Mouse (Mus musculus) liver, adult (tissue): ENCODE data around the gene Eml2.

ENCODE experiments used
- GATA4 ChIP-seq: IDR thresholded peaks from 2 replicates; pipeline ENCODE4 v1.6.1; 2014; ENCODE audit warnings: mild to moderate bottlenecking, low read length; ENCODE audit not compliant: insufficient replicate concordance

Gene Eml2

DNA sequence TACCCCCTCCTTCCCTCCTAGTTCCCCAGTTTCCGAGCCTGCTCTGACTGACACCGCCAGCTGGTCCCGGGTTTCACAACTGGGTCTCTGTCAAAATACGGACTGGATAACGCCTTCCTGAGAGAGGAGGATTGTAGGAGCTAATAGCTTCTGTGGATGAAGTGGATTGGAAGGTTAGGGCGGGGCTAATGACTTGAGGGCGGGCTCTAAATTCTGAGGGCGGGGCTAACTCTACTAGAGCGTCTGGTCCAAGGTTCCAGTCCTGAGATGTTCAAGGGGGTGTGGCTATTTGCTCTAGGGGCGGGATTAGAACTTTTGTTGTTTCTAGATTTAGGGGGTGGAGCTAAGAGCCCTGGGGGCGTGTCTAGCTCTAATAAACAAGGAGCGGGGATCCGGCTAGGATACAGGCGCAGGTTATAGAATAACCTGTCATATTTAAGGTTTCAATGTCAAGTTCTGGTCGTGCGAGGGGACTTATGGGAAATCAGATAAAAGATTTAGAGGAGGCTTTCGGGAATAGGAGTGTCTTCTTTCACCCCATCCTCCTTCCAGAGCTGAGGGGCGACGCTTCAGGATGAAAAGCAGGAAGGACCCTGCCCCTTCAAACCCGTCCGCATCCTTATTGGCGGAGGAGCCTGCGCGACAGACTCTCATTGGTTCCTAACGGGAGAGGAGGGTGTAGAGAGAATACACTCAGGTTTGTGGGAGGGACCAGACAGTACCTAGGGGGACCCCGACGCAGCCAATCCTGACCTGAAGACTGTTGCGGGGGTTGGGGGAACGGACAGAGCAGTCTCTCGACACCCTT is at the start of gene Eml2:
TSS of gene Eml2 (plus strand) at position 714 of the 808 bp plus-strand sequence.
- TF ChIP-seq GATA4, result no peak

DNA sequence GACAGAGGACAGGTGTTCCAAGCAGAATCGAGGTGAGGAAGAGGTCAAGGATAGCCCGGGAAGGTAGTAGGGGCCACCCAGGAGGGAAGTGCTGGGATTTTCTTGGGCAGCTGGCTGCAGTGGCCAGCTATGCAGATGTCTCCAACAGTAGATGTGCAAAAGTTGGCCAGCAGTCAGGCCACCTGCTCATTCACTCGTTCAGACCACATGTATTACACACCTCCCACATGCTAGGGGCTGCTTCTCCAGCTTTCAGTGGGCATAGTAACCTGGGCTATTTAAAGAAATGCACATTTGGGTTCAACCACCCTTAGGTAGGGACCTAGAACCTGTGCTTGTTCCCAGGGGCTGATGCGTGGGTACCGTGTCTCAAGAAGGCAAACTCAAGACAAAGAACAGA is 48.5 kb upstream of the Eml2 start:
- TF ChIP-seq GATA4, result no peak

DNA sequence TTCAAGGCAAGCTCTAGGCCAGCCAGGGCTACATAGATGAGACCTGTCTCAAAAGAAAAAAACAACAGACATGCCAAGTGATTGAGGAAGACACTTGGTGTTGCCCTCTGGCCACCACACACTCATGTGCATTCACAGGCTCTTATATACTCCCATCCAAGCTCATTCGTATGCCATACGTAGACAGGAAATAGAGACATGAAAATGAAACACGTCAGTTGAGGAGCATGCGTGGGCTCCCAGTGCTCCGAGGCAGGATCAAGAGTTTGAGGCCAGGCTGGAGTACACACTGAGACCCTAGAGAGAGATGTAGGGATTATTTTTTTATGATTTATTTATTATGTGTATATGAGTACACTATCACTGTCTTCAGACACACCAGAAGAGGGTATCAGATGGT is 46.8 kb upstream of the Eml2 start:
- TF ChIP-seq GATA4, result no peak

GRCm38 (mm10) chr7:19130657-19131056 is 45.6 kb upstream of the Eml2 start:
- no peak for TF ChIP-seq GATA4

- no peak; the same call in 1 of the 2 replicates for TF ChIP-seq GATA4
These were observed 44.8 kb upstream of the Eml2 start for GRCm38 (mm10) chr7:19131324-19131848.

DNA sequence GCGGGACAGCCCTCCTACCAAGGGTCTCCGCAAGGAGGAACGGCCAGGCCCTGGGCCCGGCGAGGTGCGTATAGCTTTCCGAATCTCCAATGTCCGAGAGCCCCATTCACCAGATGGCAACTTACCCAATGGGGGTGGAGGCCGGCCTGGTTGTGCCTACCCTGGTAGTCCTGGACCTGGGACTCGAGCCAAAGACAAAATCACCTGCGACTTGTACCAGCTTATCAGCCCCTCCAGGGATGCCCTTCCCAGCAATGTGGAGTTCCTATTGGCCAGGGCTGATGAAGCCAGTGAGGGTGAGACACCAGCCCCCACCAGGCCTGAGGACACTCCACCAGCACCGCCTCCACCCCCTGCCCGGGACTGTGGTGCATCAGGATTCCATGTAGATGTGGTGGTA is 40.1 kb upstream of the Eml2 start:
- no peak for TF ChIP-seq GATA4

- TF ChIP-seq GATA4, result no peak
These were observed 39.4 kb upstream of the Eml2 start for GRCm38 (mm10) chr7:19136673-19137334.

GRCm38 (mm10) chr7:19137380-19137779 is 38.8 kb upstream of the Eml2 start:
- no peak for TF ChIP-seq GATA4

- TF ChIP-seq GATA4, result no peak
These were observed 29.4 kb upstream of the Eml2 start for GRCm38 (mm10) chr7:19146793-19147192.

GRCm38 (mm10) chr7:19147497-19148045 is 28.6 kb upstream of the Eml2 start:
- TF ChIP-seq GATA4, result no peak

DNA sequence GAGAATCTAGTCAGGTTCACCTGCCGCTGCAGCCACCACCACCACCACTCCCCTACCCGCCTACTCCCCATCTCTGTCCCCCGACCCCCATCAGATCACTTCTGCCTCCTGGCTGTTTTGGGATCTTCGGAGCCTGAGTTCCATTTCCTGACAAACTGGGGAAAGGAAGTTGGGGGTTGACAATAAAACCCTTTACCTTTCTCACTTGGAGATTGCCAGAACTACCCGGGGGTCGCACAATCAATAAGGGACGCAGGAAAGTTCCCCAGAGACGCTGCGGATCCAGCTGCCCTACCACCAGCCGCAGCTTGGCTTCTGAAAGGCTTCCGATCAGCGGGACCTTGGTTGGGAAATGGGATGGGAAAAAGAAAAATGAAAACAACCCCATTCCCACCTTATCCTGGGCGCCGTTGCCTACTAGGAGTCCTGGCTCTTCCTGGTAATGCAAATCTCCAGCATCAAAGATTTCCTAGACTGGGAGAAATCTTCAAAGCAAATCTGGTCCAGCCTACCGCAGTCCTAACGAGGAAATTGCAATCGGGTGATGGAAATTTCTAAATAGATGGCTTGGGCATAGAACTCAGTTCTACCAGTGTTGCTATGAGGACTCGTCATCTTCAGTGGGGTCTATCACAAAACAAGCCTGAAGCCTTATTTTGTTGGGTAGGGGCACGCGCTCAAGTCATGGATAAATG is 27.9 kb upstream of the Eml2 start:
- no peak for TF ChIP-seq GATA4

- no peak for TF ChIP-seq GATA4
These were observed 27.2 kb upstream of the Eml2 start, which contains the start of gene Qpctl for GRCm38 (mm10) chr7:19148875-19149541. TSS of gene Qpctl (minus strand) at chr7:19149291.

GRCm38 (mm10) chr7:19149626-19150025 is 26.6 kb upstream of the Eml2 start, which contains the start of gene Snrpd2:
TSS of gene Snrpd2 (plus strand) at chr7:19149722.
- TF ChIP-seq GATA4, result no peak

DNA sequence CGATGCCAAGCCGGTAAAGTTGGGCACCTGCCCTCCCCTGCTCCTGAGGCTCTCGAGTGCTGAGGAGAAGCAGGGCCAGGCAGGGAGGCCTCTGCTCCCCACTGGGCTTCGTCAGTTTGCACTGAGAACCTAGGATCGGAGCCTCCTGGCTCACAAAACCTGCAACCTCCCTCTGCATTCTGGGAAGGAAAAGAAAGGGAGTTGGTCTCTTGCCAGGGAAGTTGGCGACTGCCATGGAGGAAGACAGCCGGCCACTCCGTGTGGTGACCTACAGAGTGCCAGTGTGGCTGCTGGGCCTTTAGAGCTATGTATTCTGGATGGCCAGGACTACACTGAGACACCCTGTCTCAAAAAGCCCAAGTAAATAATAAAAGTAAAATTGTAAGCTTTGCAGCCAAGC is 21.4 kb upstream of the Eml2 start:
- TF ChIP-seq GATA4, result no peak

GRCm38 (mm10) chr7:19155825-19156475 is 20.3 kb upstream of the Eml2 start:
- no peak for TF ChIP-seq GATA4
